Mouse (Mus musculus) hindbrain, embryonic 11.5 days (tissue): ENCODE data around the gene Fbxo2. TPM values are rescaled to one million over a fixed set of nuclear protein-coding genes. Genes with fewer than 3 reads are reported as not detected.

Experiments
- ATAC-seq: fragments of 200-750 bp; cut with Nextera tagmentation; 2 replicates; pipeline ENCODE4 v1.8.0; 2017; ENCODE audit warnings: mild to moderate bottlenecking, moderate TSS enrichment, moderate library complexity; ENCODE audit not compliant: low FRiP score
- DNase-seq: peaks from one replicate; pipeline ENCODE4 v3.0.0-alpha.2; 2015; ENCODE audit warnings: low spot score
- H3K27ac ChIP-seq: fragments of 300-500 bp; sonication (generic); 2 replicates; pipeline ENCODE4 v1.5.1; 2014; ENCODE audit warnings: mild to moderate bottlenecking, low read depth, low read length
- H3K27me3 ChIP-seq: fragments of 300-500 bp; sonication (generic); 2 replicates; pipeline ENCODE4 v1.6.1; 2014; ENCODE audit warnings: mild to moderate bottlenecking, low read length, moderate library complexity, mixed read lengths; ENCODE audit not compliant: control insufficient read depth, insufficient read depth
- H3K36me3 ChIP-seq: fragments of 300-500 bp; sonication (generic); 2 replicates; pipeline ENCODE4 v1.6.1; 2014; ENCODE audit warnings: mild to moderate bottlenecking, low read length, moderate library complexity, mixed read lengths; ENCODE audit not compliant: control insufficient read depth, insufficient read depth
- H3K4me1 ChIP-seq: fragments of 300-500 bp; sonication (generic); replicated peaks from 2 replicates; pipeline ENCODE4 v1.6.1; 2014; ENCODE audit warnings: low read length, mixed read lengths; ENCODE audit not compliant: control insufficient read depth, insufficient read depth
- H3K4me2 ChIP-seq: fragments of 300-500 bp; sonication (generic); replicated peaks from 2 replicates; pipeline ENCODE4 v1.6.1; 2014; ENCODE audit warnings: mild to moderate bottlenecking, low read depth, low read length
- H3K4me3 ChIP-seq: fragments of 300-500 bp; sonication (generic); 2 replicates; pipeline ENCODE4 v1.5.1; 2014; ENCODE audit warnings: low read depth, low read length
- H3K9ac ChIP-seq: fragments of 300-500 bp; sonication (generic); 2 replicates; pipeline ENCODE4 v1.6.1; 2014; ENCODE audit warnings: low read depth, low read length
- H3K9me3 ChIP-seq: fragments of 300-500 bp; sonication (generic); 2 replicates; pipeline ENCODE4 v1.6.1; 2016; ENCODE audit warnings: low read length; ENCODE audit not compliant: control insufficient read depth
- WGBS: fragments of 180-500 bp; shearing (Covaris S2); extraction: QIAGEN DNeasy Blood & Tissue Kit; methylation state at CpG from one replicate; pipeline ENCODE4 v1.1.7; 2014; 5-methylcytosine and 5-hydroxymethylcytosine counted together
- polyA plus RNA-seq: library from polyadenylated mRNA; unstranded; fragments of >200 nt; fragmentation: Nextera tagmentation; extraction: Ambion mirVana; gene quantifications from 2 replicates; pipeline ENCODE4 v1.2.1, GENCODE M21; 2014

The Fbxo2 gene
- polyA plus RNA-seq, 1 experiment from 2014 or later, result 3.0 TPM

DNA sequence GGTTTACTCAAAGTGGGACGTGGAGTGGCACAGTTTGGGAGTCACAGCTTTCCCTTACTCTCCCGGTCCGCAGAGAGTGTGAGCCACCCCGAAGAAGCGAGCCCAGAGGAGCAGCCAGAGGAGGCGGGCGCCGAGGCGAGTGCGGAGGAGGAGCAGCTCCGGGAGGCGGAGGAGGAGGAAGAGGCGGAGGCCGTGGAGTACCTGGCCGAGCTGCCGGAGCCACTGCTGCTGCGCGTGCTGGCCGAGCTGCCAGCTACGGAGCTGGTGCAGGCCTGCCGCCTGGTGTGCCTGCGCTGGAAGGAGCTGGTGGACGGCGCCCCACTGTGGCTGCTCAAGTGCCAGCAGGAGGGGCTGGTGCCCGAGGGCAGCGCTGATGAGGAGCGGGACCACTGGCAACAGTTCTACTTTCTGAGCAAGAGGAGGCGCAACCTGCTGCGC is 3.6 kb downstream of the Fbxo2 start:
- peak overlapping the region; percentile 27 for H3K4me3 ChIP-seq
- under 1% methylated on average over 28 of the region's 29 CpGs for WGBS
- H3K27ac ChIP-seq, result no peak overlapping the region
- peaks cover 12% of the 10 kb centered on the region; the same call in 1 of the 2 replicates for H3K4me1 ChIP-seq
- no peaks in the 10 kb centered on the region for H3K9me3 ChIP-seq
- H3K9ac ChIP-seq, result 0 out of 2 replicates have a peak overlapping the region, but pooled peaks have one; percentile 34
- H3K27me3 ChIP-seq, result peaks cover 60% of the 10 kb centered on the region
- peak overlapping the region; percentile 52 for H3K4me2 ChIP-seq
- DNase-seq, result peak; percentile 78
- no peaks in the 10 kb centered on the region for H3K36me3 ChIP-seq
- no peak for ATAC-seq

DNA sequence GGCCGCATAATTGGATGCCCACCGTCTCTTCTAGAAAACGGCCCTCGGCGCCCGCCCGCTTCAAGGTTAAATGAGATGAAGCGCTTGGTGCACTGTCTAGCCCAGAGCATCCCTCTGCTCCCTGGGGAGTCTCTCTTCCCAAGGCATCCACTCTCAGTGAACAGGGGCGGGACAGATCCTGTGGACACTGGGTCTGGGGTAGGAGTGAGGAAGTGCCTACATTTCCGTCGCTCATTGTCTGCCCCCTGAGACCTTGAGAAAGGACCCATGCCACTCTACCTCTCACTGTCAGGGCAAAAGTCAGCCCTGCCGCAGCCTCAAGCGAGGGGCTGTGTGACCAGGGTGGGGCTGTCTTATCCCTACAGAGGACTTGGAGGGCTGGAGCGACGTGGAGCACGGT is 4.0 kb downstream of the Fbxo2 start:
- Histone ChIP-seq H3K9ac (no peak overlapping the region), H3K36me3 (no peaks in the 10 kb centered on the region), H3K4me3 (peak overlapping the region; percentile 27; the same call in 1 of the 2 replicates), H3K27me3 (peaks cover 60% of the 10 kb centered on the region), H3K4me2 (peak overlapping the region; percentile 52), H3K4me1 (peaks cover 12% of the 10 kb centered on the region; the same call in 1 of the 2 replicates), H3K27ac (no peak overlapping the region), H3K9me3 (no peaks in the 10 kb centered on the region)
- ATAC-seq, result no peak
- DNase-seq, result no peak
- under 1% methylated on average over 16 of the region's 16 CpGs for WGBS

DNA sequence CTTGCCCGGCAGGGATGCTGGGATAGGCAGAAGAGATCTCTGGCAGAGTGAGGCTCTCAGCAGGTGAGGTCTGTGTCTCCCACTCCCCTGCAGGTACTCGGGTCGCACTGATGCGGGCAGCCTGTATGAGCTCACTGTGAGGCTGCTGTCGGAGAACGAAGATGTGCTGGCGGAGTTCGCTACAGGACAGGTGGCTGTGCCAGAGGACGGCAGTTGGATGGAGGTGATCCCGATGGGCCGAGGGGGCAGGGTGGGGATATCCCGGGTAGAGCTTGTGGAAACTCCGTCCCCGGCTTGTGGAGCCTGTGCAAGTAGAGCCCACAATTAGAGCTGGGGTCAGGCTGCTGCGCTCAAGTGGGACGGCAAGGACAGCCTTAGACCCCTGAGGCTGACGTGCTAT is 5.1 kb downstream of the Fbxo2 start:
- no peak for DNase-seq
- H3K36me3 ChIP-seq, result no peaks in the 10 kb centered on the region
- 6% methylated on average over 17 of the region's 17 CpGs for whole genome bisulfite sequencing
- no peak overlapping the region for H3K9ac ChIP-seq
- H3K9me3 ChIP-seq, result no peaks in the 10 kb centered on the region
- no peak for ATAC-seq
- H3K27me3 ChIP-seq, result peaks cover 61% of the 10 kb centered on the region
- H3K4me3 ChIP-seq, result 0 out of 2 replicates have a peak overlapping the region, but pooled peaks have one; percentile 13
- peaks cover 12% of the 10 kb centered on the region; the same call in 1 of the 2 replicates for H3K4me1 ChIP-seq
- H3K4me2 ChIP-seq, result no peak overlapping the region
- no peak overlapping the region for H3K27ac ChIP-seq

DNA sequence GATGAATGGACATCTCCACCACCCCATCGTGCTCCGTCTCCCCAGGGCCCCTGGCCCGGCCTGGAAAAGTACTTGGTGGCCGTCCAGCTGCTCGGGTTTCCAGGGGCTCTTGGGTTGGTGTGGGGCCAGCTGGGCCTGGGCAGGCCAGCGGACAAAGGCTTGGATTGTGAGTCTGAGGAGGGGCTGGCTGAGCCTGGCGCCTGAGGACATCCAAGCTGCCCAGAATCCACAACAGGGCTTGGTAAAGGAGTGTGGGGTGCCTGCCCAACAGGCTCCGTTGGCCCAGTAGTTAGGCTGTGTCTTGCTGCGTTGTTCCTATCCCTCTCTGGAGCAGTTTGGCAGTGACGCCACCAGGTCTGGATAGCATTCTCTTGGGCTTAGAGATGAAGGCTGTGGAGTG is 6.0 kb downstream of the Fbxo2 start:
- DNase-seq (peak; percentile 53), ATAC-seq (peak; percentile 10; the same call in 1 of the 2 replicates)
- H3K36me3 ChIP-seq, result no peaks in the 10 kb centered on the region
- peaks cover 9% of the 10 kb centered on the region; the same call in 1 of the 2 replicates for H3K4me1 ChIP-seq
- no peak overlapping the region for H3K4me3 ChIP-seq
- peaks cover 52% of the 10 kb centered on the region for H3K27me3 ChIP-seq
- 5% methylated on average over 10 of the region's 10 CpGs for WGBS
- H3K4me2 ChIP-seq, result peak overlapping the region; percentile 14; the same call in 1 of the 2 replicates
- H3K9me3 ChIP-seq, result no peaks in the 10 kb centered on the region
- H3K9ac ChIP-seq, result no peak overlapping the region
- H3K27ac ChIP-seq, result no peak overlapping the region

GRCm38 (mm10) chr4:148166986-148167385 is 6.6 kb downstream of the Fbxo2 start:
- DNase-seq (peak; percentile 79), ATAC-seq (peak; percentile 32; the same call in 1 of the 2 replicates)
- Histone ChIP-seq H3K4me3 (no peak overlapping the region), H3K27ac (no peak overlapping the region), H3K4me2 (peak overlapping the region; percentile 14; the same call in 1 of the 2 replicates), H3K9ac (no peak overlapping the region), H3K27me3 (peaks cover 48% of the 10 kb centered on the region), H3K4me1 (peaks cover 9% of the 10 kb centered on the region; the same call in 1 of the 2 replicates), H3K36me3 (no peaks in the 10 kb centered on the region), H3K9me3 (no peaks in the 10 kb centered on the region)
- 6% methylated on average over 3 of the region's 4 CpGs for WGBS

DNA sequence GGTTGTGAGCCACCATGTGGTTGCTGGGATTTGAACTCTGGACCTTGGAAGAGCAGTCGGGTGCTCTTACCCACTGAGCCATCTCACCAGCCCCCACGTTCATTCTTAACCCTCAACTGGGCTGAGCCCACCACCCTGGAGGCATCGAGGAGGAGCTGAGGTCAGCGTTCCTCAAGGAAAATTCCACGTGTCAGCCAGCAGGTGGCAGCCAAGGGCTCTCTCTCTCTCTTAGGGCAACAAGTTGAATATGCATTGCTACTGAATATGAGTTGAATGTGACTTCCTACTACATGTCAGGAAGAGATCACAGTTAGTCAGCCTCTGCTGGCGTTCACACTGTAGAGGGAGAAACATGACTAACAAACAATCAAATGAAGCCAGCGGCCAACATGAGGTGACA is 7.9 kb downstream of the Fbxo2 start:
- H3K27ac ChIP-seq, result no peak overlapping the region
- H3K9ac ChIP-seq, result no peak overlapping the region
- no peak overlapping the region for H3K4me3 ChIP-seq
- no peaks in the 10 kb centered on the region for H3K9me3 ChIP-seq
- H3K4me2 ChIP-seq, result no peak overlapping the region
- WGBS, result 25% methylated on average over 7 of the region's 7 CpGs
- H3K4me1 ChIP-seq, result peaks cover 9% of the 10 kb centered on the region; the same call in 1 of the 2 replicates
- H3K27me3 ChIP-seq, result peaks cover 52% of the 10 kb centered on the region
- no peaks in the 10 kb centered on the region for H3K36me3 ChIP-seq
- ATAC-seq, result no peak
- DNase-seq, result peak; percentile 80

DNA sequence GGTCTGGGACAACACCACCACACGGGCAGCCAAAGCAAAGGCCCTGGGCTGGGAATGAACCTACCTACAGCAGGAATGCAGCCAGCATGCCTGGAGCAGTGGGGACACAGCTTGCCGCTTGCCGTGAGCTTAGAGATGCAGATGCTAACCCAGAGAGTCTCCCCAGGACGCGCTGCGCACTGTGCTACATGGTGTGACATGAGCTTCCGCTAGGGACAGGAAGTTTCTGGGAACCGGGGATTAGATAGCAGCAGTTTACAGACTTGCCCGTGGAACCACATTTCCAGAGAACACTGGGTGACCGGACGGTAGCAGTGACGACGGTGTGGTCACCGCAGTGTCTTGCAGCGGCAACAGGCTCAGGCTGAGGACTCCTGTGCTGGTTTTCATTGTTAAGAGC is 9.2 kb downstream of the Fbxo2 start:
- peaks cover 4% of the 10 kb centered on the region for H3K4me1 ChIP-seq
- H3K27me3 ChIP-seq, result peaks cover 52% of the 10 kb centered on the region
- DNase-seq (peak; percentile 19), ATAC-seq (no peak)
- H3K9ac ChIP-seq, result no peak overlapping the region
- 26% methylated on average over 15 of the region's 15 CpGs for WGBS
- H3K36me3 ChIP-seq, result no peaks in the 10 kb centered on the region
- H3K4me3 ChIP-seq, result no peak overlapping the region
- H3K4me2 ChIP-seq, result no peak overlapping the region
- no peak overlapping the region for H3K27ac ChIP-seq
- H3K9me3 ChIP-seq, result no peaks in the 10 kb centered on the region

- DNase-seq (peak; percentile 82), ATAC-seq (no peak)
- Histone ChIP-seq H3K9me3 (no peaks in the 10 kb centered on the region), H3K36me3 (no peaks in the 10 kb centered on the region), H3K4me1 (peaks cover 4% of the 10 kb centered on the region; the same call in 1 of the 2 replicates), H3K4me3 (no peak overlapping the region), H3K9ac (no peak overlapping the region), H3K27ac (no peak overlapping the region), H3K4me2 (no peak overlapping the region), H3K27me3 (peaks cover 48% of the 10 kb centered on the region)
- 2% methylated on average over 2 of the region's 2 CpGs for WGBS
These were observed 10.4 kb downstream of the Fbxo2 start for GRCm38 (mm10) chr4:148170842-148171241.

- no peak for DNase-seq
- H3K27ac ChIP-seq, result no peak overlapping the region
- H3K4me1 ChIP-seq, result peaks cover 3% of the 10 kb centered on the region; the same call in 1 of the 2 replicates
- H3K4me3 ChIP-seq, result no peak overlapping the region
- 54% methylated on average over 3 of the region's 3 CpGs for WGBS
- no peak for ATAC-seq
- H3K4me2 ChIP-seq, result no peak overlapping the region
- H3K9me3 ChIP-seq, result no peaks in the 10 kb centered on the region
- peaks cover 44% of the 10 kb centered on the region for H3K27me3 ChIP-seq
- no peak overlapping the region for H3K9ac ChIP-seq
- H3K36me3 ChIP-seq, result no peaks in the 10 kb centered on the region
These were observed 10.8 kb downstream of the Fbxo2 start for GRCm38 (mm10) chr4:148171261-148171660.
